Mouse (Mus musculus) G1E (cell line): ENCODE measurements around the gene Dpp7. TPM values are rescaled to one million over a fixed set of nuclear protein-coding genes. Genes with fewer than 3 reads are reported as not detected.

Experiments used
- ATAC-seq: 2 replicates; pipeline ENCODE4 v1.8.0; 2016; ENCODE audit warnings: mild to moderate bottlenecking; ENCODE audit not compliant: insufficient number of reproducible peaks, poor library complexity, low FRiP score, severe bottlenecking; ENCODE audit errors: extremely low read depth
- DNase-seq: peaks from one replicate; pipeline ENCODE4 v3.0.0; 2012; ENCODE audit warnings: low spot score
- H3K27me3 ChIP-seq: 2 replicates; pipeline ENCODE4 v1.6.1; 2012; ENCODE audit warnings: mild to moderate bottlenecking, low read length, inconsistent platforms; ENCODE audit not compliant: insufficient read depth
- H3K36me3 ChIP-seq: replicated peaks from 2 replicates; pipeline ENCODE3; 2012; ENCODE audit warnings: mild to moderate bottlenecking, inconsistent platforms
- H3K4me1 ChIP-seq: 2 replicates; pipeline ENCODE4 v1.6.1; 2012; ENCODE audit warnings: low read depth, low read length, inconsistent platforms, mixed read lengths; ENCODE audit not compliant: insufficient read depth
- H3K4me3 ChIP-seq: 2 replicates; pipeline ENCODE4 v1.5.1; 2012; ENCODE audit warnings: low read depth, mild to moderate bottlenecking, inconsistent platforms, low read length, moderate library complexity, mixed read lengths
- H3K9me3 ChIP-seq: replicated peaks from 2 replicates; pipeline ENCODE4 v1.6.1; 2012; ENCODE audit warnings: inconsistent platforms
- CTCF ChIP-seq: IDR thresholded peaks from 2 replicates; pipeline ENCODE4 v1.5.1; 2012; ENCODE audit warnings: low read depth, low read length, inconsistent platforms, mixed read lengths
- GATA1 ChIP-seq: IDR thresholded peaks from 2 replicates; pipeline ENCODE4 v1.6.1; 2012; ENCODE audit warnings: borderline replicate concordance, low read length, inconsistent platforms, mixed read lengths
- GATA2 ChIP-seq: IDR thresholded peaks from 2 replicates; pipeline ENCODE4 v1.6.1; 2012; ENCODE audit warnings: low read depth, low read length, inconsistent platforms, borderline replicate concordance
- POLR2AphosphoS5 ChIP-seq: IDR thresholded peaks from 2 replicates; pipeline ENCODE4 v1.6.1; 2012; ENCODE audit warnings: low read depth, low read length, inconsistent platforms; ENCODE audit not compliant: insufficient replicate concordance
- TAL1 ChIP-seq: conservative IDR thresholded peaks from 2 replicates; pipeline ENCODE4 v1.6.1; 2012; ENCODE audit warnings: low read depth, low read length, inconsistent platforms, mixed read lengths
- polyA plus RNA-seq: library from polyadenylated mRNA; stranded (reverse); fragments of >175 nt; gene quantifications from 2 replicates; pipeline ENCODE4 v1.2.3, GENCODE M21; 2012
- total RNA-seq, 2 experiments: library from RNA; stranded (forward) in 1 of 2; stranded (reverse) in 1 of 2; fragments of 200-1000 nt in 1 of 2; fragments of >200 nt in 1 of 2; fragmentation: Nextera tagmentation in 1 of 2; gene quantifications; 2 replicates each; pipeline ENCODE4 v1.2.3; 2014 to 2017

Gene Dpp7
- 5.5 and 8.6 TPM in 2 replicates for total RNA-seq (2014; fragmentation: Nextera tagmentation)
- total RNA-seq (2017): 71.4 and 95.5 TPM in 2 replicates
- 4.5 and 7.7 TPM in 2 replicates for polyA plus RNA-seq

GRCm38 (mm10) chr2:25356208-25357079 is at the start of gene Dpp7:
TSS of gene Dpp7 (minus strand) at chr2:25356359.
- Histone ChIP-seq H3K36me3 (peaks cover 68% of the 10 kb centered on the region), H3K4me1 (peaks cover 53% of the 10 kb centered on the region), H3K9me3 (no peaks in the 10 kb centered on the region), H3K27me3 (no peaks in the 10 kb centered on the region), H3K4me3 (peak within 1 kb of the TSS; percentile 80)
- peak; percentile 83 for DNase-seq
- ATAC-seq: peak; percentile 47
- TF ChIP-seq GATA1 (no peak), POLR2AphosphoS5 (no peak)

GRCm38 (mm10) chr2:25403994-25404393 is 47.8 kb upstream of the Dpp7 start:
- Histone ChIP-seq H3K4me1 (peaks cover 6% of the 10 kb centered on the region), H3K4me3 (no peak overlapping the region), H3K36me3 (no peaks in the 10 kb centered on the region), H3K27me3 (peaks cover 71% of the 10 kb centered on the region), H3K9me3 (no peaks in the 10 kb centered on the region)
- TF ChIP-seq CTCF (no peak), GATA1 (no peak), GATA2 (no peak), POLR2AphosphoS5 (no peak), TAL1 (no peak)
- ATAC-seq (no peak), DNase-seq (no peak)

GRCm38 (mm10) chr2:25402972-25403601 is 46.9 kb upstream of the Dpp7 start:
- TF ChIP-seq POLR2AphosphoS5 (no peak), GATA2 (no peak), CTCF (no peak), TAL1 (no peak), GATA1 (no peak)
- Histone ChIP-seq H3K4me1 (peaks cover 6% of the 10 kb centered on the region), H3K4me3 (no peak overlapping the region), H3K9me3 (no peaks in the 10 kb centered on the region), H3K27me3 (peaks cover 73% of the 10 kb centered on the region), H3K36me3 (no peaks in the 10 kb centered on the region)
- ATAC-seq (no peak), DNase-seq (no peak)

- H3K4me3 ChIP-seq: no peak overlapping the region
- peaks cover 74% of the 10 kb centered on the region for H3K27me3 ChIP-seq
- DNase-seq (peak; percentile 61), ATAC-seq (no peak)
- H3K4me1 ChIP-seq: peaks cover 6% of the 10 kb centered on the region
- no peaks in the 10 kb centered on the region for H3K9me3 ChIP-seq
- H3K36me3 ChIP-seq: no peaks in the 10 kb centered on the region
- TF ChIP-seq POLR2AphosphoS5 (no peak), CTCF (peak; percentile 77), GATA2 (no peak), GATA1 (no peak)
These were observed 46.3 kb upstream of the Dpp7 start for GRCm38 (mm10) chr2:25402377-25402971.

GRCm38 (mm10) chr2:25400764-25401163 is 44.6 kb upstream of the Dpp7 start:
- H3K4me1 ChIP-seq: peaks cover 6% of the 10 kb centered on the region
- ATAC-seq (no peak), DNase-seq (no peak)
- no peak overlapping the region for H3K4me3 ChIP-seq
- no peaks in the 10 kb centered on the region for H3K9me3 ChIP-seq
- no peak for TF ChIP-seq GATA2
- no peak for TF ChIP-seq POLR2AphosphoS5
- TF ChIP-seq TAL1: no peak
- TF ChIP-seq GATA1: no peak
- no peak for TF ChIP-seq CTCF
- H3K36me3 ChIP-seq: no peaks in the 10 kb centered on the region
- peaks cover 74% of the 10 kb centered on the region for H3K27me3 ChIP-seq

- H3K9me3 ChIP-seq: no peaks in the 10 kb centered on the region
- H3K4me1 ChIP-seq: peaks cover 6% of the 10 kb centered on the region
- ATAC-seq: no peak
- H3K36me3 ChIP-seq: no peaks in the 10 kb centered on the region
- DNase-seq: no peak
- TF ChIP-seq GATA1: no peak
- TF ChIP-seq TAL1: no peak
- no peak overlapping the region for H3K4me3 ChIP-seq
- peaks cover 74% of the 10 kb centered on the region for H3K27me3 ChIP-seq
These were observed 44.1 kb upstream of the Dpp7 start for GRCm38 (mm10) chr2:25400291-25400690.
